Mouse (Mus musculus) CH12.LX (cell line): Measurements from ENCODE around the gene Cplx2.

Source experiments
- ETS1 ChIP-seq: conservative IDR thresholded peaks from 2 replicates; pipeline ENCODE4 v1.6.1; 2012; ENCODE audit warnings: low read depth, mild to moderate bottlenecking, inconsistent platforms, low read length, improper control_type of control experiment, moderate library complexity
- POLR2A ChIP-seq: IDR thresholded peaks from 2 replicates; pipeline ENCODE4 v1.6.1; 2011; ENCODE audit warnings: low read depth, mild to moderate bottlenecking, improper control_type of control experiment, low read length

GRCm38 (mm10) chr13:54397069-54397468 lies 25.9 kb downstream of the Cplx2 start:
- TF ChIP-seq POLR2A (no peak), ETS1 (no peak)
